Mouse (Mus musculus): ENCODE measurements around the gene Zfp536.

GRCm38 (mm10) chr7:37542951-37543350 is 230.5 kb downstream of the Zfp536 start:
- TF ChIP-seq POLR2A (IDR thresholded peaks at IDR 0.05; ENCODE audit: insufficient read length, low read depth) (no peak), USF1 (IDR thresholded peaks at IDR 0.05; ENCODE audit: low read depth) (no peak), E2F4 (IDR thresholded peaks at IDR 0.05; ENCODE audit: insufficient read depth) (no peak)
